In the genomic region with DNA sequence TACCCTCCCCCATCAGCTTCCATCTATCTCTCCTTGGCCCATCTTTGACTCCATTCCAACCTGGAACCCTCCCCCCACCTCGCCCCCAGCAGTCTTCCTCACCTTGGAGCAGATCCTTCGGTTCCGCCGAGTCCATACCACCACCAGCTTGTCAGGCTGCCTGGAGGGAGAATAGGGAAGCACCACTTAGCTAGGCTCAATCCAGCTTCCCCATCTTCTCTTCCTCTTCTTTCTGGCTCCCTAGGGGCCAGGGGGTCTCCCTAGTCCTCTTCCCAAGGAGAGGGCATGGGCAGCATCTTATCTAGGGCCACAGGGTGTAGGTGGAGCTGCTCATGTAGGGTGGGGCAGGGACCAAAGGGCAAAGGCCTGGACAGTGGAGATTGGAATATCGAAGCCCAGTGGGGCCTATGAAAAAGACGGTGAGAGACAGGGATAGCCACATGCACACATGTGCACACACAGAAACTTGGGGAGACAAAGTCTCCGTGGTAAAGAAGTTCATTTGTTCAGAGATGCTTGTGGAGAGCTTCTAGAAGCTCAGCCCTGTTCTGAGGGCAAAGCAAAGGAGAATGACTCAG, we compare ENCODE assay signal across 18 mouse cellular contexts. TPM values are rescaled to one million over a fixed set of nuclear protein-coding genes. Genes with fewer than 3 reads are reported as not detected.
A peak's percentile ranks its signal among the peaks of the same experiment; 100 is the strongest.
DNase-seq lines count a peak whose midpoint lies in the region; ATAC-seq and TF ChIP-seq lines count a peak whose summit lies in the region.
"Had no signal": no experiment of that assay in that cellular context is flagged by ENCODE, and none has a peak within 500 bp of the region (broad histone marks: within the 10 kb centered on the region; RNA-seq: fewer than 3 reads in every experiment).

No protein-coding gene starts in this region.

- intact Hi-C loops in heart, postnatal 14 days (cut with DNase I), result no loop called here
- intact Hi-C loops in left cerebral cortex, postnatal 14 days (cut with DNase I), result no loop called here

- no peak for ATAC-seq in heart, embryonic 16.5 days (replicated peaks; ENCODE audit: extremely low read depth, insufficient read depth, low FRiP score)
- ATAC-seq in erythroid progenitor cell, adult 5-6 weeks (replicated peaks; ENCODE audit: low FRiP score, poor library complexity, severe bottlenecking), result peak; percentile 48
- ATAC-seq in liver, postnatal 0 days, result peak; percentile 56
- ATAC-seq: CD4-positive, CD25-positive, alpha-beta regulatory T cell, adult 4 months; hindbrain, embryonic 16.5 days; Patski had no signal

- no peak overlapping the region for H3K27ac ChIP-seq in heart, embryonic 16.5 days (ENCODE audit: low read length)
- peak overlapping the region; percentile 85 for H3K27ac ChIP-seq in bone marrow macrophage, adult 2 months (ENCODE audit: insufficient read depth, low read depth, low read length)
- H3K27ac ChIP-seq in liver, postnatal 0 days (ENCODE audit: low read depth), result peak overlapping the region; percentile 92
- H3K27ac ChIP-seq: kidney, postnatal 0 days; midbrain, embryonic 12.5 days; neural tube, embryonic 12.5 days had no signal

- H3K4me3 ChIP-seq in heart, embryonic 16.5 days (ENCODE audit: low read length), result no peak overlapping the region
- H3K4me3 ChIP-seq in bone marrow macrophage, adult 2 months (ENCODE audit: insufficient read depth, low read length), result peak overlapping the region; percentile 58
- H3K4me3 ChIP-seq in liver, postnatal 0 days (ENCODE audit: low read depth, low read length), result peak overlapping the region; percentile 84
- H3K4me3 ChIP-seq: midbrain, embryonic 12.5 days; neural tube, embryonic 12.5 days had no signal

- H3K4me2 ChIP-seq in heart, embryonic 16.5 days (ENCODE audit: low read depth, low read length), result no peak overlapping the region
- peak overlapping the region; percentile 91 for H3K4me2 ChIP-seq in liver, postnatal 0 days (ENCODE audit: low read depth, low read length)
- H3K4me2 ChIP-seq: midbrain, embryonic 12.5 days; neural tube, embryonic 12.5 days had no signal

- DNase-seq in heart, postnatal 14 days, result no peak
- peak; percentile 59 for DNase-seq in liver, postnatal 0 days
- DNase-seq in cerebellum, adult 11-12 months, result no peak
- DNase-seq in left cerebral cortex, postnatal 14 days (ENCODE audit: low spot score in 2 of 2), result no peak
- DNase-seq in adrenal gland, adult 18-20 months (ENCODE audit: low spot score in 2 of 2), result no peak
- DNase-seq: left cerebral cortex, postnatal 4 days; retina, postnatal 1 day had no signal

- H3K4me1 ChIP-seq in heart, embryonic 16.5 days (ENCODE audit: control insufficient read depth, insufficient read depth, low read length), result peaks cover 26% of the 10 kb centered on the region
- peaks cover 23% of the 10 kb centered on the region for H3K4me1 ChIP-seq in bone marrow macrophage, adult 2 months (ENCODE audit: control insufficient read depth, insufficient read depth, low read length)
- H3K4me1 ChIP-seq in liver, postnatal 0 days (ENCODE audit: insufficient read depth), result peaks cover 14% of the 10 kb centered on the region

- 86% methylated on average over 7 of the region's 7 CpGs for WGBS in heart, embryonic 16.5 days
- WGBS in liver, postnatal 0 days (ENCODE audit: insufficient replicate concordance), result 66% methylated on average over 7 of the region's 7 CpGs

- H3K36me3 ChIP-seq in heart, embryonic 16.5 days (ENCODE audit: control insufficient read depth, insufficient read depth), result peaks cover 45% of the 10 kb centered on the region
- peaks cover 50% of the 10 kb centered on the region for H3K36me3 ChIP-seq in liver, postnatal 0 days (replicated peaks; ENCODE audit: insufficient read depth, low read length)

- H3K27me3 ChIP-seq in heart, embryonic 16.5 days (ENCODE audit: control insufficient read depth, insufficient read depth, low read length), result no peaks in the 10 kb centered on the region
- no peaks in the 10 kb centered on the region for H3K27me3 ChIP-seq in liver, postnatal 0 days (ENCODE audit: insufficient read depth, low read length)
- H3K27me3 ChIP-seq: neural tube, embryonic 12.5 days; Patski had no signal

- no peak for TF ChIP-seq POLR2A in bone marrow macrophage, adult 2 months (IDR thresholded peaks at IDR 0.05; ENCODE audit: borderline replicate concordance, low read depth, low read length)

- TF ChIP-seq CTCF in bone marrow macrophage, adult 2 months (IDR thresholded peaks at IDR 0.05; ENCODE audit: low read depth, low read length), result no peak
- TF ChIP-seq CTCF in liver, postnatal 0 days (IDR thresholded peaks at IDR 0.05; ENCODE audit: low read depth), result no peak

- 0 out of 2 replicates have a peak overlapping the region, but pooled peaks have one; percentile 4 for H3K9ac ChIP-seq in heart, embryonic 16.5 days (ENCODE audit: low read length)
- H3K9ac ChIP-seq in liver, postnatal 0 days (replicated peaks), result peak overlapping the region; percentile 35
- H3K9ac ChIP-seq: midbrain, embryonic 12.5 days; neural tube, embryonic 12.5 days had no signal

- H3K9me3 ChIP-seq in heart, embryonic 16.5 days (replicated peaks; ENCODE audit: control insufficient read depth, low read length), result no peaks in the 10 kb centered on the region
- H3K9me3 ChIP-seq in liver, postnatal 0 days (ENCODE audit: low read length), result no peaks in the 10 kb centered on the region
- H3K9me3 ChIP-seq: midbrain, embryonic 12.5 days; neural tube, embryonic 12.5 days had no signal

- peak; percentile 91 for TF ChIP-seq EP300 in liver, postnatal 0 days (IDR thresholded peaks at IDR 0.05; ENCODE audit: low read depth)

RNA-seq across cellular contexts. Expression of gene Ehbp1l1, which starts 3.2 kb away (rescaled TPM):
- 92.3 and 97.5 TPM in 2 replicates for polyA plus RNA-seq in heart, embryonic 16.5 days (2015; fragmentation: Nextera tagmentation; extraction: Ambion mirVana)
- total RNA-seq in heart, postnatal 14 days (2021), result 100 to 1,000 TPM; 124 to 141 TPM
- polyA plus RNA-seq in bone marrow macrophage, adult 2 months (2012; ENCODE audit: insufficient read depth, insufficient read length, missing spikeins), result 123 and 125 TPM in 2 replicates
- 176 and 250 TPM in 2 replicates for total RNA-seq in erythroid progenitor cell, adult 5-6 weeks (2015; ENCODE audit: low replicate concordance)
- total RNA-seq in erythroid progenitor cell, adult 5-6 weeks (2017; ENCODE audit: low replicate concordance), result 668 and 983 TPM in 2 replicates
- polyA plus RNA-seq in liver, postnatal 0 days (2015; fragmentation: Nextera tagmentation; extraction: Ambion mirVana), result 38.5 and 42.5 TPM in 2 replicates
- total RNA-seq in left cerebral cortex, postnatal 14 days (2021), result 10 to 100 TPM; 36.6 to 37.7 TPM
- 10 to 100 TPM; 33.5 to 45.6 TPM for total RNA-seq in adrenal gland, adult 18-20 months (2021)

RNA-seq across cellular contexts. Expression of gene Fam89b, which starts 6.5 kb away (rescaled TPM):
- polyA plus RNA-seq in heart, embryonic 16.5 days (2015; fragmentation: Nextera tagmentation; extraction: Ambion mirVana), result 68.6 and 72.3 TPM in 2 replicates
- 10 to 100 TPM; 38.6 to 40.1 TPM for total RNA-seq in heart, postnatal 14 days (2021)
- 167 and 176 TPM in 2 replicates for polyA plus RNA-seq in bone marrow macrophage, adult 2 months (2012; ENCODE audit: insufficient read depth, insufficient read length, missing spikeins)
- total RNA-seq in erythroid progenitor cell, adult 5-6 weeks (2015; ENCODE audit: low replicate concordance), result 67.9 and 77.8 TPM in 2 replicates
- total RNA-seq in erythroid progenitor cell, adult 5-6 weeks (2017; ENCODE audit: low replicate concordance), result 18.7 and 41.5 TPM in 2 replicates
- polyA plus RNA-seq in liver, postnatal 0 days (2015; fragmentation: Nextera tagmentation; extraction: Ambion mirVana), result 28.9 and 31.0 TPM in 2 replicates
- total RNA-seq in left cerebral cortex, postnatal 14 days (2021), result 10 to 100 TPM; 38.7 to 39.2 TPM
- 10 to 100 TPM; 42.9 to 61.5 TPM for total RNA-seq in adrenal gland, adult 18-20 months (2021)

RNA-seq across cellular contexts. Expression of gene Ltbp3, which starts 17.8 kb away (rescaled TPM):
- 27.3 and 31.5 TPM in 2 replicates for polyA plus RNA-seq in heart, embryonic 16.5 days (2015; fragmentation: Nextera tagmentation; extraction: Ambion mirVana)
- total RNA-seq in heart, postnatal 14 days (2021), result 10 to 100 TPM; 47.2 to 55.5 TPM
- 11.4 and 15.7 TPM in 2 replicates for polyA plus RNA-seq in bone marrow macrophage, adult 2 months (2012; ENCODE audit: insufficient read depth, insufficient read length, missing spikeins)
- 2.5 and 10.1 TPM in 2 replicates for total RNA-seq in erythroid progenitor cell, adult 5-6 weeks (2015; ENCODE audit: low replicate concordance)
- total RNA-seq in erythroid progenitor cell, adult 5-6 weeks (2017; ENCODE audit: low replicate concordance), result 1.6 TPM in 1 of 2 replicates, not detected in the other
- polyA plus RNA-seq in liver, postnatal 0 days (2015; fragmentation: Nextera tagmentation; extraction: Ambion mirVana), result 1.3 and 1.4 TPM in 2 replicates
- total RNA-seq in left cerebral cortex, postnatal 14 days (2021), result 10 to 100 TPM; 26.6 to 29.0 TPM
- 100 to 1,000 TPM; 241 to 252 TPM for total RNA-seq in adrenal gland, adult 18-20 months (2021)
- polyA plus RNA-seq: CD4-positive, CD25-positive, alpha-beta regulatory T cell, adult 4 months had no signal

RNA-seq across cellular contexts. Expression of gene Kcnk7, which starts 18.8 kb away (rescaled TPM):
- polyA plus RNA-seq in heart, embryonic 16.5 days (2015; fragmentation: Nextera tagmentation; extraction: Ambion mirVana), result 0.18 and 0.24 TPM in 2 replicates
- total RNA-seq in heart, postnatal 14 days (2021), result not detected
- not detected in 2 replicates for polyA plus RNA-seq in bone marrow macrophage, adult 2 months (2012; ENCODE audit: insufficient read depth, insufficient read length, missing spikeins)
- total RNA-seq in erythroid progenitor cell, adult 5-6 weeks (2015; ENCODE audit: low replicate concordance), result not detected in 2 replicates
- total RNA-seq in erythroid progenitor cell, adult 5-6 weeks (2017; ENCODE audit: low replicate concordance), result not detected in 2 replicates
- 0.17 and 0.18 TPM in 2 replicates for polyA plus RNA-seq in liver, postnatal 0 days (2015; fragmentation: Nextera tagmentation; extraction: Ambion mirVana)
- total RNA-seq in left cerebral cortex, postnatal 14 days (2021), result not detected
- total RNA-seq in adrenal gland, adult 18-20 months (2021), result not detected
- total RNA-seq: granulocyte monocyte progenitor cell, adult 5-6 weeks; layer of hippocampus, postnatal 10 days; left cerebral cortex, postnatal 4 days had no signal
- polyA plus RNA-seq: hindbrain, embryonic 16.5 days had no signal

RNA-seq across cellular contexts. Expression of gene Pcnx3, which starts 34.2 kb away (rescaled TPM):
- 11.5 and 13.4 TPM in 2 replicates for polyA plus RNA-seq in heart, embryonic 16.5 days (2015; fragmentation: Nextera tagmentation; extraction: Ambion mirVana)
- total RNA-seq in heart, postnatal 14 days (2021), result 10 to 100 TPM; 24.0 to 24.9 TPM
- polyA plus RNA-seq in bone marrow macrophage, adult 2 months (2012; ENCODE audit: insufficient read depth, insufficient read length, missing spikeins), result 43.3 and 54.9 TPM in 2 replicates
- total RNA-seq in erythroid progenitor cell, adult 5-6 weeks (2015; ENCODE audit: low replicate concordance), result 31.4 and 61.3 TPM in 2 replicates
- total RNA-seq in erythroid progenitor cell, adult 5-6 weeks (2017; ENCODE audit: low replicate concordance), result 44.7 and 54.5 TPM in 2 replicates
- polyA plus RNA-seq in liver, postnatal 0 days (2015; fragmentation: Nextera tagmentation; extraction: Ambion mirVana), result 5.2 and 5.6 TPM in 2 replicates
- total RNA-seq in left cerebral cortex, postnatal 14 days (2021), result 10 to 100 TPM; 63.6 to 65.1 TPM
- 100 to 1,000 TPM in 1 of 2 experiments, 10 to 100 TPM in 1; 84.6 to 103 TPM for total RNA-seq in adrenal gland, adult 18-20 months (2021)
